Mouse (Mus musculus): ENCODE results near the gene Gpt2. TPM values are rescaled to one million over a fixed set of nuclear protein-coding genes. Genes with fewer than 3 reads are reported as not detected.

The Gpt2 gene
- total RNA-seq, 2 experiments from 2014 or later = 62.7 to 70.0 TPM

DNA sequence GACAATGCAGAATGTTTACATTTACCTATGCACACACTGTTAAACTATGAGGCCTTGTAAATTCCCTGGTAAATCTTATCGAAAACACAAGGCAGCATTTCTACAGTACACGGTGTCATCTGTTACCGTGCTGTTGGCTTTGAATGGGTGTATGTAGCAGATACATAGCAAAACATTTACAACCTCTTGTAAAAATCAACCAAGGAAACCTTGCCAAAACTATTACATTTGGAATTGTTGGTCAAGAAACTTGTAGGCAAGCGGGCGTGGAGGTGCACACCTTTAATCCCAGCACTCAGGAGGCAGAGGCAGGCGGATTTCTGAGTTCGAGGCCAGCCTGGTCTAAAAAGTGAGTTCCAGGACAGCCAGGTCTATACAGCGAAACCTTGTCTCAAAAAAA is 71.0 kb downstream of the Gpt2 start:
- intact Hi-C loops (cut with DNase I) = no loop called here
- no peak for DNase-seq (ENCODE audit: extremely low spot score in 1 of 2, low spot score in 2 of 2)
- TF ChIP-seq CTCF (IDR thresholded peaks at IDR 0.05) = no peak
- Histone ChIP-seq H3K4me3 (no peak overlapping the region), H3K27ac (no peak overlapping the region)

DNA sequence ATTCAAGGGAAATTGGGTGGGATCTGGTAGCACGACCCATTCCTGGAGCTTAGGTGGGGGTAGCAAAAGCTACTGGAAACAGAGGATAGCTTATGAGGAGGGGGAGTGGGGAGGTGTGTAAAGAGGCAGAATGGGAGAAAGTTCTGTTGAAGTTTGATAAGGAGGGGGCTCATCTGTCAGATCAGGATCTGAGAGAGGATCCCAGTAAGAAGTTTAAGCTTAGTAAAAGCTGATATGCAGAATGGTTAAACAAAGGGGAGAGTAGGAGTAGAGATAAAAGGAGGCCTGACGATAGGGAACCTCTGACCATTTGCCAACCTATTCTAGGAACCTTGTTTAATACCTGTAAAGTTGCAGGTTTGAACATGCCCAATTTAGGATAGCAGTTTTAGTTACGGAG is 72.8 kb downstream of the Gpt2 start:
- Histone ChIP-seq H3K27ac (no peak overlapping the region), H3K4me3 (no peak overlapping the region)
- no peak for DNase-seq (ENCODE audit: extremely low spot score in 1 of 2, low spot score in 2 of 2)
- intact Hi-C loops (cut with DNase I) = no loop called here
- TF ChIP-seq CTCF (IDR thresholded peaks at IDR 0.05) = no peak

DNA sequence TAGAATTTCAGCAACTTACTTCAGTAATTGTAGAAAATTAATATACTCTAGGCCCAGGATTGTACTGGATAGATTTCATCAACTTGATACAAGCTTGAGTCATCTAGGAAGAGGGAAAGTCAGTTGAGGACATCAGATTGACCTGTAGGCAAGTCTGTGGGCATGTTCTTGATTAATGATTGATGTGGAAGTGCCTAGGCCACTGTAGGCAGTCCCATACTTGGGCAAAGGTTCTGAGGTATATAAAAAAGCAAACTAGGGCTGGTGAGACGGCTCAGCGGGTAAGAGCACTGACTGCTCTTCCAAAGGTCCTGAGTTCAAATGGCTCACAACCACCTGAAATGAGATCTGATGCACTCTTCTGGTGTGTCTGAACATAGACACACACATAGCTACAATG is 75.4 kb downstream of the Gpt2 start:
- no peak overlapping the region for H3K27ac ChIP-seq
- H3K4me3 ChIP-seq = no peak overlapping the region
- no peak for DNase-seq (ENCODE audit: extremely low spot score in 1 of 2, low spot score in 2 of 2)
- TF ChIP-seq CTCF (IDR thresholded peaks at IDR 0.05) = no peak
- intact Hi-C loops (cut with DNase I) = no loop called here

DNA sequence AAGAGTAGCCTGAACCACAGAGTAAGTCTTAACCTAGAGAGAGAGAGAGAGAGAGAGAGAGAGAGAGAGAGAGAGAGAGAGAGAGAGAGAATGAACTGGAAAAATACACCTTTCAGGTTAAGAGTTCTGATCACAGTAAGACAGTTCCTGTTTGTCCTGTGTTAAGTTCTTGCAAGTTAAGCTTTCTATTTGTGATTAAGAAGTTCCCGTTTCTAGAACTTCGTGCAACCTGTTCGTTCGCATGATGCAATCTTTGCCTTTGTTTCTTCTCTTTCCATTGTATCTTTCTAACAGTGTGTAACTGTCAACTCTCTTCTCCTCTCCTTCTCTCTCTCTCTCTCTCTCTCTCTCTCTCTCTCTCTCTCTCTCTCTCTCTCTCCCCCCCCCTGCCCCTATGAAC is 78.1 kb downstream of the Gpt2 start:
- TF ChIP-seq CTCF (IDR thresholded peaks at IDR 0.05) = no peak
- no peak overlapping the region for H3K27ac ChIP-seq
- H3K4me3 ChIP-seq = no peak overlapping the region
- intact Hi-C loops (cut with DNase I) = no loop called here
- no peak for DNase-seq (ENCODE audit: extremely low spot score in 1 of 2, low spot score in 2 of 2)

DNA sequence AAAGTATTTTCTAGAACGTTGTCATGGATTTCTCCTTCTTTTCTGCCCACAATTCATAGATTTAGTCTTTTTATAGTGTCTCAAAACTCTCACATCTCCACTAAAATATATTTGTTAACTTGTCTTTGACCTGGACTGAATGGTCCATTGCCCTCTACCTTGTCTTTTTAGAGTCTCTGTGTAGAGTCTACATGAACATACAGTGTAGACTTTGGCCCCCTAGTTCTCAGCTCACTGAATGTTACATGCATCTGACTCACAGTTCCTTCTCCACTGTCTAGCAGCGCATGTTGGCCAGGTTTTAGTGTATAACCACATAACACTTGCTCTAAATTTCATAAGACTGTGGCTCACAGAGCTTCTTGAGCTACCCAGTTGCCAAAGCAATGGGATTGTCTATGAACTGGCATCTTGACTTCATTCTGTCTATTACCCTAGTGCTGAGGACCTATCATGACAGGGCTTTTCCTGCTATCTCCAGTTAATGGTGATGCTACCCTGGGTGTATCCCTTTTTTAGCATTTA is 81.7 kb downstream of the Gpt2 start:
- intact Hi-C loops (cut with DNase I) = no loop called here
- no peak for DNase-seq (ENCODE audit: extremely low spot score in 1 of 2, low spot score in 2 of 2)
- Histone ChIP-seq H3K4me3 (no peak overlapping the region), H3K27ac (no peak overlapping the region)
- TF ChIP-seq CTCF (IDR thresholded peaks at IDR 0.05) = no peak

Other genes with a start within 250 kb of the Gpt2 start
- 10 to 100 TPM; 26.8 to 30.0 TPM for gene Orc6, start 192.9 kb upstream of the Gpt2 start, total RNA-seq (2021)
- 100 to 1,000 TPM; 116 to 130 TPM for gene Vps35, start 192.8 kb upstream of the Gpt2 start, total RNA-seq (2021)
- gene Mylk3, start 106.2 kb upstream of the Gpt2 start, total RNA-seq (2021) = 1 to 10 TPM; 3.6 to 5.2 TPM
- 10 to 100 TPM in 1 of 2 experiments, 1 to 10 TPM in 1; 9.0 to 13.2 TPM for gene 4921524J17Rik, start 59.7 kb upstream of the Gpt2 start, total RNA-seq (2021)
- gene Dnaja2, start 62.8 kb downstream of the Gpt2 start, total RNA-seq (2021) = 100 to 1,000 TPM; 175 to 199 TPM
- gene Neto2, start 208.3 kb downstream of the Gpt2 start, total RNA-seq (2021) = 10 to 100 TPM; 57.2 to 61.0 TPM

All from left cerebral cortex, adult 2 months (tissue).